Mouse (Mus musculus): Measurements from ENCODE around the gene Jak1.

DNA sequence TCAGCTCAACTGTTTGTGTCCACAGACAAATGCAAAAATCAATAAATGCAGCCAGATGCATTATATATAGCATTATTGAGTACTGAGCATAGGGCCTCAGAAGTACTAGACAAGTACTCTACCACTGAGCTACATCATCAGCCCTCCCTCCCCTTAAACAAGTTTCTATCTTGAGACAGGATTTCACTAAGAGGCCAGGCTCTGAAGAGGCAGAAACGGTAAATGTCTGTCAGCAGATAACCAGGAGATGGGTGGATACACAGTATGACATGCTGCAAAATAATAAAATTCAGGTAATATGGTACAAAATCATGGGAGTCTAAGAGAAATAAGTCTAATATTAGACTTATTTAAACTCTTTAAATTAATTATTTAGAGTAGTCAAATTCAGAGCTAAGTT, 61.6 kb downstream of the Jak1 start:
- TF ChIP-seq CTCF (IDR thresholded peaks at IDR 0.05; ENCODE audit: extremely low read depth, insufficient read depth, low read length) (no peak), POLR2A (IDR thresholded peaks at IDR 0.05; ENCODE audit: extremely low read depth, insufficient read depth, low read length) (no peak)

Data from cortical plate, adult 2 months (tissue).